Mouse (Mus musculus): ENCODE measurements around the gene Esr2. TPM values are rescaled to one million over a fixed set of nuclear protein-coding genes. Genes with fewer than 3 reads are reported as not detected.

The Esr2 gene
- polyA plus RNA-seq, 1 experiment from 2014 or later: 0.07 TPM

DNA sequence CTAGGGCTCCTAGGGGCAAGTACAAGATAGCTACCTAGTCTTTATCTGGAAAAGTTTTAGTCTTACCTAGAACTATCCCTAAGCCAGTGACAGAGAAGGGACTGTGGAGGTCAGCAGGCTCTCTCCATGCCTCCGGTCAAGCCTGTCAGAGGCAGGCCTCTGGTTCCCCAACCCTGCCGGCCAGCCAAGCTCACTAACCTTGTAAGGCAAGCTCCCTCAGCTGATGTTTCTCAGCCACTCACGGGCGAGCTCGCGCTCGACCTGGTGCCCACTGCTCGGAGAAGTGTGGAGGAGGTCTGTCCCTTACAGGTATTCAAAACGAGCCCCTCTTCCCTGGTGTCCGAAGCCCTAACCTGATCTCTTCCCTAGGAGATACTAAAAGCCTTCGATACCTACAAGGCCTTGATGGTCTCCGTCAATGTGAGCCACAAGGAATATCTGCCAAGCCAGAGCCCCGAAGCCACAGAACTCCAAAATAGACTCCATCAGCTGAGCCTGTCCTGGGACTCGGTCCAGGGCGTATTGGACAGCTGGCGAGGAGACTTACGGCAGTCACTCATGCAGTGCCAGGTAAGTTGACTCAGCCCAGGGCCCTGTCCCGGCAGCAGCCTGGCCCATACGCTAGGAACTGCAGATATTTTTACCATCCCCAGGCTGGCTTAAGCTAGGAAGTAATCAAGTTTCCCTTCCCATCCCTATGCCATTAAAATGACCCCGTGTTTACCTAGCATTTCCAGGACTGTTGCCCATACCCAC, 72.3 kb downstream of the Esr2 start:
- Histone ChIP-seq H3K4me1 (ENCODE audit: control insufficient read depth, insufficient read depth, low read length) (no peaks in the 10 kb centered on the region), H3K4me3 (ENCODE audit: low read depth, low read length) (no peak overlapping the region), H3K27ac (ENCODE audit: low read depth, low read length) (no peak overlapping the region), H3K9ac (ENCODE audit: low read length) (no peak overlapping the region), H3K4me2 (no peak overlapping the region), H3K27me3 (ENCODE audit: control insufficient read depth, insufficient read depth, low read length) (no peaks in the 10 kb centered on the region), H3K9me3 (ENCODE audit: control insufficient read depth, low read length) (no peaks in the 10 kb centered on the region), H3K36me3 (ENCODE audit: control insufficient read depth, insufficient read depth, low read length) (peaks cover 24% of the 10 kb centered on the region)
- ATAC-seq (ENCODE audit: low FRiP score) (no peak), DNase-seq (ENCODE audit: low spot score, missing footprints) (peak; percentile 64)
- 94% methylated on average over 20 of the region's 20 CpGs for WGBS

DNA sequence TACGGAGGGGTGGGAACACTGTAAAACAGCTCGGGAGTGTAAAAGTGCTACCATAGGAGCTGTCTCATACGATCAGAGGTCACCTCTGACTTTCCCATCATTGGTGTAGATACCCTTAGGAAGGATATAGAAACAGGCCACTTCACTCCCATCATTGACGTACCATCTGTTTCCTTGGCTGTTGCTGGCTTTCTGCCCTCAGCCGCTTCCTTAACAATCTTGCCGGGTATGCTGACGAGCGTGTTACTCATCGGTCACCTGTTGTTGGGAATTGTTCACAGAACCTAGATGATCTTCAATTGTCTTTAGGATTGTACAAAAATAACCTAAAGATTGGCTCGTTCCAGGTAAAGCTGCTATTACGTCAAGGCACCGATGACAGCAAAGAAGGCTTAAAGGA, 74.4 kb downstream of the Esr2 start:
- H3K4me3 ChIP-seq (ENCODE audit: low read depth, low read length): no peak overlapping the region
- H3K27me3 ChIP-seq (ENCODE audit: control insufficient read depth, insufficient read depth, low read length): no peaks in the 10 kb centered on the region
- no peaks in the 10 kb centered on the region for H3K9me3 ChIP-seq (ENCODE audit: control insufficient read depth, low read length)
- no peak overlapping the region for H3K4me2 ChIP-seq
- no peak overlapping the region for H3K9ac ChIP-seq (ENCODE audit: low read length)
- ATAC-seq (ENCODE audit: low FRiP score) (no peak), DNase-seq (ENCODE audit: low spot score, missing footprints) (no peak)
- no peak overlapping the region for H3K27ac ChIP-seq (ENCODE audit: low read depth, low read length)
- 96% methylated on average over 12 of the region's 12 CpGs for WGBS
- peaks cover 31% of the 10 kb centered on the region for H3K36me3 ChIP-seq (ENCODE audit: control insufficient read depth, insufficient read depth, low read length)
- H3K4me1 ChIP-seq (ENCODE audit: control insufficient read depth, insufficient read depth, low read length): no peaks in the 10 kb centered on the region

DNA sequence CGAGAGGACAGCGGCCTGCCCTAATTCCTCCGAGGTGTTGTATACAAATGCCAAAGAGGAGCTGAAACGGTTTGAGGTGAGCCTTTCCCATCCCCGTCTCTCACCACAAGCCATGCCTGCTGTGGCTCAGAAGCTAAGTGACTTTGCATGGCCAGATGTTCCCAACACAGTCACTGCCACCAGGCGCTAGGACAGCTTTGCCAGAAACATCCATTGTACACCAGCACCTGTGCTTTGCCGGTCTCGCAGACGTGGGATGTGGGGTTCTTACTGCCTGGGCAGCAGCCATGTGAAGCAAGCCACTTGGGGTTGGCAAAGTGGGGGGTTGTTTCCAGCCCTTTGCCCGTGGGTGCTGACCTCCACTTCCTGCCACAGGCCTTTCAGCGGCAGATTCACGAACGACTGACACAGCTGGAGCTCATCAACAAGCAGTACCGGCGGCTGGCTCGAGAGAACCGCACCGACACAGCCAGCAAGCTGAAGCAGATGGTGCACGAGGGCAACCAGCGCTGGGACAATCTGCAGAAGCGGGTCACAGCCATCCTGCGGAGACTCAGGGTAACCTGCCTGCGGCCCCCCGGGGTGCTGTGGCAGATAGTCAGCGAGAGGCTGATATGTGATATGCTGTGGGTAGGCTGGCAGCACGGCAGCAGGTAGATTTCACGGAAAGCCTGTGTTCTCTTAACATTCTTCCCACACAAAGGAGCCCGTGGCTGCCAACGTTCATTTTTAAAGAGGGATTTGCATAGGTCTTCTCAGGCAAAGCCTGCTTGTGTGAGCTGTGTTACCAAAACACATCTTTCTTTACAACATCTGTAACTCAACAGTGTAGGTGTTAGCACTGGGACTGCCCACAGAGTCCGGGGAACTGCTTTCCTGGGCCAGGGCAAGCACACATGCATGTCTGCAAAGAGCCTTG, 81.7 kb downstream of the Esr2 start:
- Histone ChIP-seq H3K9ac (ENCODE audit: low read length) (no peak overlapping the region), H3K4me1 (ENCODE audit: control insufficient read depth, insufficient read depth, low read length) (no peaks in the 10 kb centered on the region), H3K27me3 (ENCODE audit: control insufficient read depth, insufficient read depth, low read length) (no peaks in the 10 kb centered on the region), H3K4me2 (no peak overlapping the region), H3K4me3 (ENCODE audit: low read depth, low read length) (no peak overlapping the region), H3K36me3 (ENCODE audit: control insufficient read depth, insufficient read depth, low read length) (peaks cover 29% of the 10 kb centered on the region), H3K9me3 (ENCODE audit: control insufficient read depth, low read length) (no peaks in the 10 kb centered on the region), H3K27ac (ENCODE audit: low read depth, low read length) (no peak overlapping the region)
- ATAC-seq (ENCODE audit: low FRiP score): no peak
- 80% methylated on average over 30 of the region's 30 CpGs for WGBS
- peak; percentile 80 for DNase-seq (ENCODE audit: low spot score, missing footprints)

DNA sequence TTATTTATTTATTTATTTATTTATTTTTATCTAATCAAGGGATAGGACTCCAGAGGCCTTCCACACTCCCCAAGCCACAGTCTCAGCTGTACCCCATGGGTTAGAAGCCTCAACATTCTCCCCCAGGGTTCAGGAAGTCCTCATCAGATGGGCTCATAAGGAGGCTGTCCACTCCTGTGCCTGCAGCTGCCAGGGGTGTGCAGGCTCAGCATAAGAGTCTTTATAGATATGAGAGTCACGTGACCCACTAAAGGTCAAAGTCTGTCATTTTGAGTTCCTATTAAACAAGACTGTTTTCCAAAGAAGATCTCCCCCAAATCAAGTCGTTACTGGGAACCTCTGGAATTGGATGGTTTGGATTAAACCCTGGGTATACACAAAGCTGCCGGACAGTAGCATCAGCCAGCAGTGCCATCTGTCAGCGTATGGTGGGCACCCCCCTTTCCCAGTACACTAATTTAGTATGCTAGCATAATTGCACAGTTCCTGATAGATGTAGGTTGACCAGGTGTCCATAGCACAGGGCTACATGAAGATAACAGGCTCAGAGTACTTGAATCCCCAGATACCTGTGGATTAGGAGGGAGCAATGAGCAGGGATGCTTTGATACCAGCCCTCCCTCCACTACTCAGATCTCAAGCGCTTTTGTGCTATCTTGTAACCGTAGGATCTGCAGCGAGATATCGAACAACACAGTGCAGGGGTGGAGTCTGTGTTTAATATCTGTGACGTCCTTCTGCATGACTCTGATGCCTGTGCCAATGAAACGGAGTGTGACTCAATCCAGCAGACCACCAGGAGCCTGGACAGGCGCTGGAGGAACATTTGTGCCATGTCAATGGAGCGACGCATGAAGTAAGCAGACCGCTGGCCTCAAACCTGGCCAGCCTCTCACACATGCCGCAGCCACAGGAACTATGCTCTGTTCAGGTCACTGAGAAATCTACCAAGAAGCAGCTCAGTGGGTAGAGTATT, 83.2 kb downstream of the Esr2 start:
- Histone ChIP-seq H3K4me2 (no peak overlapping the region), H3K27me3 (ENCODE audit: control insufficient read depth, insufficient read depth, low read length) (no peaks in the 10 kb centered on the region), H3K4me3 (ENCODE audit: low read depth, low read length) (no peak overlapping the region), H3K27ac (ENCODE audit: low read depth, low read length) (no peak overlapping the region), H3K36me3 (ENCODE audit: control insufficient read depth, insufficient read depth, low read length) (peaks cover 19% of the 10 kb centered on the region; the same call in 1 of the 2 replicates), H3K9me3 (ENCODE audit: control insufficient read depth, low read length) (no peaks in the 10 kb centered on the region), H3K9ac (ENCODE audit: low read length) (no peak overlapping the region), H3K4me1 (ENCODE audit: control insufficient read depth, insufficient read depth, low read length) (no peaks in the 10 kb centered on the region)
- DNase-seq (ENCODE audit: low spot score, missing footprints) (peak; percentile 59), ATAC-seq (ENCODE audit: low FRiP score) (no peak)
- 92% methylated on average over 15 of the region's 15 CpGs for WGBS

GRCm38 (mm10) chr12:76092789-76093466, 84.1 kb downstream of the Esr2 start:
- no peak for DNase-seq (ENCODE audit: low spot score, missing footprints)
- no peaks in the 10 kb centered on the region for H3K4me1 ChIP-seq (ENCODE audit: control insufficient read depth, insufficient read depth, low read length)
- no peak for ATAC-seq (ENCODE audit: low FRiP score)
- H3K4me2 ChIP-seq: no peak overlapping the region
- no peaks in the 10 kb centered on the region for H3K9me3 ChIP-seq (ENCODE audit: control insufficient read depth, low read length)
- no peak overlapping the region for H3K4me3 ChIP-seq (ENCODE audit: low read depth, low read length)
- H3K27ac ChIP-seq (ENCODE audit: low read depth, low read length): no peak overlapping the region
- peaks cover 15% of the 10 kb centered on the region; the same call in 1 of the 2 replicates for H3K36me3 ChIP-seq (ENCODE audit: control insufficient read depth, insufficient read depth, low read length)
- no peaks in the 10 kb centered on the region for H3K27me3 ChIP-seq (ENCODE audit: control insufficient read depth, insufficient read depth, low read length)
- no peak overlapping the region for H3K9ac ChIP-seq (ENCODE audit: low read length)
- 95% methylated on average over 11 of the region's 11 CpGs for WGBS

- no peak overlapping the region for H3K27ac ChIP-seq (ENCODE audit: low read depth, low read length)
- no peak overlapping the region for H3K4me2 ChIP-seq
- no peaks in the 10 kb centered on the region for H3K9me3 ChIP-seq (ENCODE audit: control insufficient read depth, low read length)
- ATAC-seq (ENCODE audit: low FRiP score): no peak
- 87% methylated on average over 13 of the region's 13 CpGs for WGBS
- peaks cover under 1% of the 10 kb centered on the region; the same call in 1 of the 2 replicates for H3K4me1 ChIP-seq (ENCODE audit: control insufficient read depth, insufficient read depth, low read length)
- DNase-seq (ENCODE audit: low spot score, missing footprints): no peak
- H3K36me3 ChIP-seq (ENCODE audit: control insufficient read depth, insufficient read depth, low read length): no peaks in the 10 kb centered on the region; the same call in 1 of the 2 replicates
- H3K9ac ChIP-seq (ENCODE audit: low read length): no peak overlapping the region
- H3K4me3 ChIP-seq (ENCODE audit: low read depth, low read length): no peak overlapping the region
- H3K27me3 ChIP-seq (ENCODE audit: control insufficient read depth, insufficient read depth, low read length): no peaks in the 10 kb centered on the region
Measured at GRCm38 (mm10) chr12:76087025-76087424, 90.0 kb downstream of the Esr2 start.

GRCm38 (mm10) chr12:76085956-76086905, 90.8 kb downstream of the Esr2 start:
- ATAC-seq (ENCODE audit: low FRiP score) (no peak), DNase-seq (ENCODE audit: low spot score, missing footprints) (no peak)
- Histone ChIP-seq H3K4me2 (no peak overlapping the region), H3K4me1 (ENCODE audit: control insufficient read depth, insufficient read depth, low read length) (peaks cover 6% of the 10 kb centered on the region), H3K36me3 (ENCODE audit: control insufficient read depth, insufficient read depth, low read length) (no peaks in the 10 kb centered on the region; the same call in 1 of the 2 replicates), H3K9me3 (ENCODE audit: control insufficient read depth, low read length) (no peaks in the 10 kb centered on the region), H3K4me3 (ENCODE audit: low read depth, low read length) (no peak overlapping the region), H3K27ac (ENCODE audit: low read depth, low read length) (no peak overlapping the region), H3K27me3 (ENCODE audit: control insufficient read depth, insufficient read depth, low read length) (no peaks in the 10 kb centered on the region), H3K9ac (ENCODE audit: low read length) (no peak overlapping the region)
- WGBS: 75% methylated on average over 15 of the region's 15 CpGs
